Mouse (Mus musculus) MEL (cell line): ENCODE data around the gene Hpse2. TPM values are rescaled to one million over a fixed set of nuclear protein-coding genes. Genes with fewer than 3 reads are reported as not detected.

ENCODE experiments used
- DNase-seq: peaks from one replicate; pipeline ENCODE4 v3.0.0; 2011; ENCODE audit warnings: low read depth, low spot score
- H3K27ac ChIP-seq: 2 replicates; pipeline ENCODE4 v1.5.1; 2012; ENCODE audit warnings: low read depth, mild to moderate bottlenecking, control low read depth, low read length, moderate library complexity; ENCODE audit not compliant: control insufficient read depth
- H3K27me3 ChIP-seq, 2 experiments: fragments of 150-350 bp in 1 of 2; sonication (generic) in 1 of 2; 2 replicates each; pipeline ENCODE4 v1.6.1; 2012; ENCODE audit warnings: low read length in 2 of 2, mild to moderate bottlenecking in 2 of 2, improper control_type of control experiment in 1 of 2, moderate library complexity in 1 of 2; ENCODE audit not compliant: insufficient read depth in 2 of 2, control insufficient read depth in 1 of 2
- H3K36me3 ChIP-seq, 2 experiments: 2 replicates each; pipeline ENCODE4 v1.6.1; 2012 to 2014; ENCODE audit warnings: low read length in 2 of 2, improper control_type of control experiment in 1 of 2, inconsistent platforms in 1 of 2, mild to moderate bottlenecking in 1 of 2; ENCODE audit not compliant: insufficient read depth in 2 of 2, control insufficient read depth in 1 of 2
- H3K4me1 ChIP-seq, 2 experiments: fragments of 150-350 bp in 1 of 2; sonication (generic) in 1 of 2; 2 replicates each; pipeline ENCODE4 v1.6.1; 2012; ENCODE audit warnings: low read length in 2 of 2, improper control_type of control experiment in 1 of 2, mild to moderate bottlenecking in 1 of 2; ENCODE audit not compliant: insufficient read depth in 2 of 2, control insufficient read depth in 1 of 2
- H3K4me3 ChIP-seq, 2 experiments: fragments of 150-350 bp in 1 of 2; sonication (generic) in 1 of 2; 2 replicates each; pipeline ENCODE4 v1.5.1; 2012; ENCODE audit warnings: low read depth in 2 of 2, low read length in 2 of 2, mild to moderate bottlenecking in 2 of 2, moderate library complexity in 2 of 2, control low read depth in 1 of 2, improper control_type of control experiment in 1 of 2; ENCODE audit not compliant: control insufficient read depth in 1 of 2, insufficient read depth in 1 of 2
- H3K79me2 ChIP-seq: 2 replicates; pipeline ENCODE4 v1.6.1; 2012; ENCODE audit warnings: mild to moderate bottlenecking, low read length, moderate library complexity; ENCODE audit not compliant: control insufficient read depth, poor library complexity, insufficient read depth
- H3K9ac ChIP-seq: 2 replicates; pipeline ENCODE4 v1.6.1; 2012; ENCODE audit warnings: low read depth, mild to moderate bottlenecking, control low read depth, low read length, moderate library complexity; ENCODE audit not compliant: control insufficient read depth, poor library complexity, severe bottlenecking
- H3K9me3 ChIP-seq: fragments of 150-350 bp; sonication (generic); replicated peaks from 2 replicates; pipeline ENCODE4 v1.6.1; 2012; ENCODE audit warnings: mild to moderate bottlenecking, low read length, improper control_type of control experiment, moderate library complexity; ENCODE audit not compliant: insufficient read depth
- BHLHE40 ChIP-seq: IDR thresholded peaks from 2 replicates; pipeline ENCODE4 v1.6.1; 2012; ENCODE audit warnings: low read depth, mild to moderate bottlenecking, inconsistent platforms, low read length, improper control_type of control experiment, borderline replicate concordance
- CHD1 ChIP-seq: IDR thresholded peaks from 2 replicates; pipeline ENCODE4 v1.6.1; 2012; ENCODE audit warnings: low read depth, mild to moderate bottlenecking, inconsistent platforms, low read length, improper control_type of control experiment
- CHD2 ChIP-seq: IDR thresholded peaks from 2 replicates; pipeline ENCODE4 v1.6.1; 2011; ENCODE audit warnings: low read length, improper control_type of control experiment
- CTCF ChIP-seq, 3 experiments: IDR thresholded peaks in 2 of 3; conservative IDR thresholded peaks in 1 of 3; 2 replicates each; pipeline ENCODE4 v1.5.1; 2011 to 2012; ENCODE audit warnings: low read length in 3 of 3, low read depth in 2 of 3, mild to moderate bottlenecking in 2 of 3, improper control_type of control experiment in 1 of 3, inconsistent platforms in 1 of 3, mixed read lengths in 1 of 3, moderate library complexity in 1 of 3; ENCODE audit not compliant: control insufficient read depth in 1 of 3, insufficient read depth in 1 of 3, poor library complexity in 1 of 3, severe bottlenecking in 1 of 3
- E2F4 ChIP-seq: IDR thresholded peaks from 2 replicates; pipeline ENCODE4 v1.6.1; 2011; ENCODE audit warnings: low read depth, low read length, improper control_type of control experiment, borderline replicate concordance
- ELF1 ChIP-seq: IDR thresholded peaks from 2 replicates; pipeline ENCODE4 v1.6.1; 2014; ENCODE audit warnings: low read depth, mild to moderate bottlenecking, inconsistent platforms, low read length, improper control_type of control experiment, moderate library complexity
- ETS1 ChIP-seq: IDR thresholded peaks from 2 replicates; pipeline ENCODE4 v1.6.1; 2012; ENCODE audit warnings: low read depth, mild to moderate bottlenecking, inconsistent platforms, low read length, improper control_type of control experiment, moderate library complexity
- GABPA ChIP-seq: IDR thresholded peaks from 2 replicates; pipeline ENCODE4 v1.6.1; 2012; ENCODE audit warnings: low read depth, mild to moderate bottlenecking, inconsistent platforms, low read length, improper control_type of control experiment, moderate library complexity
- GATA1 ChIP-seq: IDR thresholded peaks from 2 replicates; pipeline ENCODE4 v1.6.1; 2011; ENCODE audit warnings: low read depth, low read length, improper control_type of control experiment
- HCFC1 ChIP-seq: IDR thresholded peaks from 2 replicates; pipeline ENCODE4 v1.6.1; 2012; ENCODE audit warnings: low read depth, mild to moderate bottlenecking, inconsistent platforms, low read length, improper control_type of control experiment, moderate library complexity
- JUND ChIP-seq: IDR thresholded peaks from 2 replicates; pipeline ENCODE4 v1.6.1; 2011; ENCODE audit warnings: low read depth, mild to moderate bottlenecking, improper control_type of control experiment, low read length
- KAT2A ChIP-seq: conservative IDR thresholded peaks from 2 replicates; pipeline ENCODE4 v1.6.1; 2012; ENCODE audit warnings: low read depth, low read length, improper control_type of control experiment, inconsistent platforms
- MXI1 ChIP-seq: IDR thresholded peaks from 2 replicates; pipeline ENCODE4 v1.6.1; 2011; ENCODE audit warnings: mild to moderate bottlenecking, low read depth, low read length, improper control_type of control experiment
- MYC ChIP-seq: IDR thresholded peaks from 2 replicates; pipeline ENCODE4 v1.6.1; 2011; ENCODE audit warnings: low read depth, mild to moderate bottlenecking, low read length, improper control_type of control experiment, moderate library complexity
- NRF1 ChIP-seq: IDR thresholded peaks from 2 replicates; pipeline ENCODE4 v1.6.1; 2014; ENCODE audit warnings: low read depth, mild to moderate bottlenecking, inconsistent platforms, low read length, improper control_type of control experiment, moderate library complexity; ENCODE audit not compliant: poor library complexity, insufficient read depth, severe bottlenecking
- POLR2AphosphoS5 ChIP-seq: IDR thresholded peaks from 2 replicates; pipeline ENCODE4 v1.6.1; 2012; ENCODE audit warnings: low read depth, borderline replicate concordance, mild to moderate bottlenecking, inconsistent platforms, low read length, moderate library complexity, mixed read lengths
- RAD21 ChIP-seq: IDR thresholded peaks from 2 replicates; pipeline ENCODE4 v1.6.1; 2011; ENCODE audit warnings: mild to moderate bottlenecking, low read depth, low read length, improper control_type of control experiment
- SMC3 ChIP-seq: IDR thresholded peaks from 2 replicates; pipeline ENCODE4 v1.6.1; 2011; ENCODE audit warnings: low read depth, low read length, improper control_type of control experiment
- TAL1 ChIP-seq: IDR thresholded peaks from 2 replicates; pipeline ENCODE4 v1.6.1; 2012; ENCODE audit warnings: mild to moderate bottlenecking, inconsistent platforms, low read length, moderate library complexity, mixed read lengths
- TBP ChIP-seq: IDR thresholded peaks from 2 replicates; pipeline ENCODE4 v1.8.0; 2011; ENCODE audit warnings: low read depth, low read length, improper control_type of control experiment
- UBTF ChIP-seq: IDR thresholded peaks from 2 replicates; pipeline ENCODE4 v1.6.1; 2012; ENCODE audit warnings: low read depth, mild to moderate bottlenecking, inconsistent platforms, low read length, improper control_type of control experiment, moderate library complexity, borderline replicate concordance; ENCODE audit not compliant: insufficient read depth
- USF1 ChIP-seq: IDR thresholded peaks from 2 replicates; pipeline ENCODE4 v1.6.1; 2014; ENCODE audit warnings: low read depth, mild to moderate bottlenecking, inconsistent platforms, low read length, improper control_type of control experiment, moderate library complexity
- ZKSCAN1 ChIP-seq: IDR thresholded peaks from 2 replicates; pipeline ENCODE4 v1.6.1; 2012; ENCODE audit warnings: low read depth, mild to moderate bottlenecking, inconsistent platforms, low read length, improper control_type of control experiment, moderate library complexity
- ZMIZ1 ChIP-seq: IDR thresholded peaks from 2 replicates; pipeline ENCODE4 v1.6.1; 2012; ENCODE audit warnings: low read depth, mild to moderate bottlenecking, inconsistent platforms, low read length, improper control_type of control experiment, moderate library complexity
- ZNF384 ChIP-seq: IDR thresholded peaks from 2 replicates; pipeline ENCODE4 v1.6.1; 2012; ENCODE audit warnings: low read depth, mild to moderate bottlenecking, inconsistent platforms, low read length, improper control_type of control experiment
- polyA plus RNA-seq, 2 experiments: library from polyadenylated mRNA; stranded (reverse) in 1 of 2; unstranded in 1 of 2; fragments of >175 nt in 1 of 2; fragments of >200 nt in 1 of 2; gene quantifications; 2 replicates each; pipeline versions ENCODE4 v1.2.1 to v1.2.4; 2012; ENCODE audit warnings: low replicate concordance in 2 of 2, low read depth in 1 of 2; ENCODE audit not compliant: insufficient read length in 2 of 2, insufficient read depth in 1 of 2, missing spikeins in 1 of 2
- total RNA-seq: library from RNA; depleted of rRNA; stranded (reverse); fragments of 300-350 nt; gene quantifications from 2 replicates; pipeline ENCODE4 v1.2.3, GENCODE M21; 2012

The Hpse2 gene
- total and polyA plus RNA-seq, 3 experiments, result not detected

GRCm38 (mm10) chr19:42908553-42908952 is 479.6 kb downstream of the Hpse2 start:
- H3K27ac ChIP-seq, result no peak overlapping the region
- no peak for TF ChIP-seq RAD21
- TF ChIP-seq E2F4, result no peak
- TF ChIP-seq ZKSCAN1, result no peak
- TF ChIP-seq MXI1, result no peak
- TF ChIP-seq TAL1, result no peak
- no peak for TF ChIP-seq BHLHE40
- TF ChIP-seq TBP, result no peak
- no peak for TF ChIP-seq CHD1
- TF ChIP-seq GATA1, result no peak
- TF ChIP-seq CHD2, result no peak
- no peak for TF ChIP-seq HCFC1
- TF ChIP-seq ZNF384, result no peak
- TF ChIP-seq ETS1, result no peak
- TF ChIP-seq MYC, result no peak
- TF ChIP-seq UBTF, result no peak
- no peak for TF ChIP-seq SMC3
- TF ChIP-seq ELF1, result no peak
- TF ChIP-seq JUND, result no peak
- TF ChIP-seq, all 39 proteins: peak for 0
- no peaks in the 10 kb centered on the region for H3K9me3 ChIP-seq
- peaks cover 5 to 10% of the 10 kb centered on the region in 2 experiments; a peak in 3 of 4 replicates for H3K27me3 ChIP-seq
- H3K36me3 ChIP-seq, result no peaks in the 10 kb centered on the region
- H3K4me1 ChIP-seq, result no peaks in the 10 kb centered on the region
- H3K4me3 ChIP-seq, result no peak overlapping the region
- DNase-seq, result no peak
- no peaks in the 10 kb centered on the region for H3K79me2 ChIP-seq
- H3K9ac ChIP-seq, result no peak overlapping the region

GRCm38 (mm10) chr19:42906328-42906727 is 481.8 kb downstream of the Hpse2 start:
- no peak overlapping the region for H3K27ac ChIP-seq
- TF ChIP-seq SMC3 (no peak), MXI1 (no peak), TBP (no peak), UBTF (no peak), GATA1 (no peak), ZNF384 (no peak), POLR2AphosphoS5 (no peak), E2F4 (no peak), HCFC1 (no peak), ZMIZ1 (no peak), GABPA (no peak), NRF1 (no peak), TAL1 (no peak), USF1 (no peak), KAT2A (no peak), JUND (no peak), CHD2 (no peak), CTCF (IDR thresholded peaks at IDR 0.05 in 2 of 3, conservative IDR thresholded peaks at IDR 0.05 in 1 of 3; ENCODE audit: control insufficient read depth in 1 of 3, insufficient read depth in 1 of 3, low read depth in 2 of 3, low read length in 3 of 3, poor library complexity in 1 of 3, severe bottlenecking in 1 of 3) (no peak)
- H3K9me3 ChIP-seq, result no peaks in the 10 kb centered on the region
- H3K79me2 ChIP-seq, result no peaks in the 10 kb centered on the region
- no peak overlapping the region for H3K9ac ChIP-seq
- no peak for DNase-seq
- H3K27me3 ChIP-seq, result peaks cover 0 to 13% of the 10 kb centered on the region in 2 experiments; a peak in 3 of 4 replicates
- no peaks in the 10 kb centered on the region for H3K36me3 ChIP-seq
- no peak overlapping the region for H3K4me3 ChIP-seq
- no peaks in the 10 kb centered on the region for H3K4me1 ChIP-seq
